Comparison of ENCODE assay signal across 16 mouse cellular contexts in genomic region chr8:83135086-83135485, GRCm38 (mm10). TPM values are rescaled to one million over a fixed set of nuclear protein-coding genes. Genes with fewer than 3 reads are reported as not detected.
A peak's percentile ranks its signal among the peaks of the same experiment; 100 is the strongest.
DNase-seq lines count a peak whose midpoint lies in the region; ATAC-seq and TF ChIP-seq lines count a peak whose summit lies in the region.
"Had no signal": no experiment of that assay in that cellular context is flagged by ENCODE, and none has a peak within 500 bp of the region (broad histone marks: within the 10 kb centered on the region; RNA-seq: fewer than 3 reads in every experiment).

No protein-coding gene starts in this region.

- no peak overlapping the region for H3K4me2 ChIP-seq in limb, embryonic 14.5 days (replicated peaks; ENCODE audit: low read depth, low read length, severe bottlenecking)
- no peak overlapping the region for H3K4me2 ChIP-seq in stomach, postnatal 0 days (replicated peaks; ENCODE audit: low read depth)
- H3K4me2 ChIP-seq: embryonic facial prominence, embryonic 15.5 days; liver, embryonic 15.5 days; midbrain, embryonic 12.5 days had no signal

- no peak overlapping the region for H3K27ac ChIP-seq in limb, embryonic 14.5 days (replicated peaks; ENCODE audit: low read depth, low read length)
- H3K27ac ChIP-seq in limb, embryonic 10.5 days: no peak overlapping the region
- no peak overlapping the region for H3K27ac ChIP-seq in stomach, postnatal 0 days (replicated peaks)
- H3K27ac ChIP-seq: embryonic facial prominence, embryonic 15.5 days; liver, embryonic 15.5 days; midbrain, embryonic 12.5 days had no signal

- H3K36me3 ChIP-seq in limb, embryonic 14.5 days (ENCODE audit: control insufficient read depth, insufficient read depth, low read length): no peaks in the 10 kb centered on the region
- no peaks in the 10 kb centered on the region for H3K36me3 ChIP-seq in limb, embryonic 10.5 days
- H3K36me3 ChIP-seq in stomach, postnatal 0 days (ENCODE audit: control insufficient read depth, insufficient read depth, low read length): no peaks in the 10 kb centered on the region
- H3K36me3 ChIP-seq: embryonic facial prominence, embryonic 15.5 days; liver, embryonic 15.5 days; midbrain, embryonic 12.5 days had no signal

- no peak for ATAC-seq in limb, embryonic 14.5 days (ENCODE audit: low FRiP score, low read depth)
- ATAC-seq in stomach, postnatal 0 days (ENCODE audit: low FRiP score, low TSS enrichment): no peak
- ATAC-seq in megakaryocyte, adult 5-6 weeks (ENCODE audit: poor library complexity, severe bottlenecking): no peak
- ATAC-seq: forebrain, embryonic 16.5 days had no signal

- TF ChIP-seq POLR2A in limb, embryonic 14.5 days (IDR thresholded peaks at IDR 0.05; ENCODE audit: borderline replicate concordance, extremely low read depth, insufficient read depth, insufficient read length): no peak

- TF ChIP-seq CTCF in stomach, postnatal 0 days (IDR thresholded peaks at IDR 0.05; ENCODE audit: low read depth): no peak

- no peak overlapping the region for H3K9ac ChIP-seq in limb, embryonic 14.5 days (ENCODE audit: low read depth, low read length, severe bottlenecking)
- H3K9ac ChIP-seq in stomach, postnatal 0 days (ENCODE audit: low read length): no peak overlapping the region
- H3K9ac ChIP-seq: embryonic facial prominence, embryonic 15.5 days; liver, embryonic 15.5 days; midbrain, embryonic 12.5 days had no signal

- no peak for TF ChIP-seq EP300 in stomach, postnatal 0 days (optimal IDR thresholded peaks at IDR 0.05)

- H3K27me3 ChIP-seq in limb, embryonic 14.5 days (ENCODE audit: control insufficient read depth, insufficient read depth, low read length): no peaks in the 10 kb centered on the region
- no peaks in the 10 kb centered on the region for H3K27me3 ChIP-seq in limb, embryonic 10.5 days (ENCODE audit: low read depth, poor library complexity, severe bottlenecking)
- H3K27me3 ChIP-seq in stomach, postnatal 0 days (ENCODE audit: control insufficient read depth, insufficient read depth, low read length): no peaks in the 10 kb centered on the region
- H3K27me3 ChIP-seq: embryonic facial prominence, embryonic 15.5 days; liver, embryonic 15.5 days; midbrain, embryonic 12.5 days had no signal

- no peaks in the 10 kb centered on the region for H3K4me1 ChIP-seq in limb, embryonic 14.5 days (ENCODE audit: control insufficient read depth, insufficient read depth, low read length)
- no peaks in the 10 kb centered on the region for H3K4me1 ChIP-seq in limb, embryonic 10.5 days
- H3K4me1 ChIP-seq in stomach, postnatal 0 days (replicated peaks; ENCODE audit: control insufficient read depth, insufficient read depth): no peaks in the 10 kb centered on the region
- H3K4me1 ChIP-seq: embryonic facial prominence, embryonic 15.5 days; liver, embryonic 15.5 days; midbrain, embryonic 12.5 days had no signal

- H3K4me3 ChIP-seq in limb, embryonic 14.5 days (replicated peaks; ENCODE audit: low read length): no peak overlapping the region
- H3K4me3 ChIP-seq in limb, embryonic 10.5 days: no peak overlapping the region
- no peak overlapping the region for H3K4me3 ChIP-seq in stomach, postnatal 0 days (ENCODE audit: low read depth, low read length)
- H3K4me3 ChIP-seq: embryonic facial prominence, embryonic 15.5 days; liver, embryonic 15.5 days; midbrain, embryonic 12.5 days had no signal

- DNase-seq in cerebellum, postnatal 14 days: peak; percentile 7 to 19
- no peak for DNase-seq in cerebellum, adult 8-10 months
- DNase-seq in limb, embryonic 14.5 days (ENCODE audit: low spot score): peak; percentile 6
- no peak for DNase-seq in limb, embryonic 10.5 days (ENCODE audit: low spot score)
- peak; percentile 9 to 57 for DNase-seq in adrenal gland, postnatal 36 days
- peak; percentile 17 for DNase-seq in stomach, postnatal 0 days (ENCODE audit: low spot score)
- no peak for DNase-seq in liver
- DNase-seq: gastrocnemius, postnatal 25 days; layer of hippocampus, adult 9-11 months had no signal

- 44% methylated on average over 2 of the region's 2 CpGs for WGBS in limb, embryonic 14.5 days
- WGBS in limb, embryonic 10.5 days: 73% methylated on average over 2 of the region's 2 CpGs
- 41% methylated on average over 2 of the region's 2 CpGs for WGBS in stomach, postnatal 0 days

- no peaks in the 10 kb centered on the region for H3K9me3 ChIP-seq in limb, embryonic 14.5 days (ENCODE audit: control insufficient read depth, low read length)
- no peaks in the 10 kb centered on the region for H3K9me3 ChIP-seq in limb, embryonic 10.5 days (replicated peaks)
- no peaks in the 10 kb centered on the region for H3K9me3 ChIP-seq in stomach, postnatal 0 days (ENCODE audit: control insufficient read depth, low read length)
- H3K9me3 ChIP-seq: embryonic facial prominence, embryonic 15.5 days; liver, embryonic 15.5 days; midbrain, embryonic 12.5 days had no signal

RNA-seq across cellular contexts. Expression of gene Tbc1d9, which starts 30.1 kb away (rescaled TPM):
- 5.2 and 5.7 TPM in 2 replicates for polyA plus RNA-seq in limb, embryonic 14.5 days (2012; rRNA removed)
- 1.3 and 1.9 TPM in 2 replicates for polyA plus RNA-seq in limb, embryonic 14.5 days (2014; fragmentation: Nextera tagmentation; extraction: Ambion mirVana)
- 1.1 and 1.7 TPM in 2 replicates for polyA plus RNA-seq in limb, embryonic 10.5 days (2016; fragmentation: Nextera tagmentation; extraction: Ambion mirVana)
- total RNA-seq in adrenal gland, postnatal 36 days (2021): 10 to 100 TPM in 1 of 2 experiments, 1 to 10 TPM in 1; 5.9 to 10.5 TPM
- 2.6 and 3.2 TPM in 2 replicates for polyA plus RNA-seq in stomach, postnatal 0 days (2015; fragmentation: Nextera tagmentation; extraction: Ambion mirVana)
- 6.5 and 9.3 TPM in 2 replicates for total RNA-seq in megakaryocyte, adult 5-6 weeks (2015)
- 13.4 and 18.6 TPM in 2 replicates for total RNA-seq in megakaryocyte, adult 5-6 weeks (2017)

RNA-seq across cellular contexts. Expression of gene Gm10645, which starts 30.9 kb away (rescaled TPM):
- polyA plus RNA-seq in limb, embryonic 14.5 days (2012; rRNA removed): 0.67 and 0.84 TPM in 2 replicates
- 1.2 and 1.9 TPM in 2 replicates for polyA plus RNA-seq in limb, embryonic 14.5 days (2014; fragmentation: Nextera tagmentation; extraction: Ambion mirVana)
- 0.60 and 1.3 TPM in 2 replicates for polyA plus RNA-seq in limb, embryonic 10.5 days (2016; fragmentation: Nextera tagmentation; extraction: Ambion mirVana)
- under 1 TPM; 0.36 to 0.43 TPM for total RNA-seq in adrenal gland, postnatal 36 days (2021)
- polyA plus RNA-seq in stomach, postnatal 0 days (2015; fragmentation: Nextera tagmentation; extraction: Ambion mirVana): 3.3 TPM in 2 replicates
- 0.29 and 0.89 TPM in 2 replicates for total RNA-seq in megakaryocyte, adult 5-6 weeks (2015)
- total RNA-seq in megakaryocyte, adult 5-6 weeks (2017): 0.51 TPM in 1 of 2 replicates, not detected in the other
- total RNA-seq: common myeloid progenitor, adult 5-6 weeks; gastrocnemius, postnatal 25 days had no signal
- polyA plus RNA-seq: testis, adult 2 months had no signal

Comparison
In these comparisons a context has a peak if more than half of its experiments do, and no peak if none do; other contexts are left out.
1. DNase-seq: peak in cerebellum, postnatal 14 days (2 of 2), limb, embryonic 14.5 days (single experiment), adrenal gland, postnatal 36 days (2 of 2) and stomach, postnatal 0 days (single experiment); none in cerebellum, adult 8-10 months (single experiment), limb, embryonic 10.5 days (single experiment) and liver (single experiment).